Mouse (Mus musculus): ENCODE data around the gene Prcp. TPM values are rescaled to one million over a fixed set of nuclear protein-coding genes. Genes with fewer than 3 reads are reported as not detected.
"Not testable (repeated sequence)": the region's sequence is repeated elsewhere in the genome, so short reads cannot be mapped to it uniquely, and the experiment has no call there.

The Prcp gene
- polyA plus RNA-seq, 1 experiment from 2014 or later = 20.7 TPM

DNA sequence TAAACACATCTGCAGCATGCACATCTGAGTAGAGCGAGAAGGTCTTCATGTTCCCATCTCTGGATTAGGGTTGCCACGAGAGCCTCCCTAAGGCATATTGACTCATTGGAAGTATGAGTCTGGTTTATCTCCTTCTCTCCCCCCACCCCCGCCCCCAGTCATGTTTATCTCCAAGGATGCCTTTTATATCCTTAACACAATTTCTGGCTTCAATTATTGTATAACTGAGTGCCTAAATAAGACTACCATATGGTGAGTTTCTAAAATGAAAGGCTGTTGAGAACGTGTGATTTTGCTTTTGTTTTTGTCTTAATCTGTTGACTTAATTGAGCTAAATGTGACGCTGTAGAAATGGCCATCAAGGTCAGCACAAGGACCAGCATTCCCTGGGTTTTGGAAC is 21.8 kb downstream of the Prcp start:
- WGBS = 89% methylated on average over 5 of the region's 5 CpGs
- no peaks in the 10 kb centered on the region for H3K27me3 ChIP-seq (ENCODE audit: low read depth, poor library complexity, severe bottlenecking)
- no peak overlapping the region for H3K27ac ChIP-seq (replicated peaks)
- H3K4me1 ChIP-seq = no peaks in the 10 kb centered on the region
- peaks cover 7% of the 10 kb centered on the region; the same call in 1 of the 2 replicates for H3K36me3 ChIP-seq
- no peaks in the 10 kb centered on the region for H3K9me3 ChIP-seq (replicated peaks)
- DNase-seq (ENCODE audit: low spot score) = no peak
- H3K4me3 ChIP-seq = no peak overlapping the region

DNA sequence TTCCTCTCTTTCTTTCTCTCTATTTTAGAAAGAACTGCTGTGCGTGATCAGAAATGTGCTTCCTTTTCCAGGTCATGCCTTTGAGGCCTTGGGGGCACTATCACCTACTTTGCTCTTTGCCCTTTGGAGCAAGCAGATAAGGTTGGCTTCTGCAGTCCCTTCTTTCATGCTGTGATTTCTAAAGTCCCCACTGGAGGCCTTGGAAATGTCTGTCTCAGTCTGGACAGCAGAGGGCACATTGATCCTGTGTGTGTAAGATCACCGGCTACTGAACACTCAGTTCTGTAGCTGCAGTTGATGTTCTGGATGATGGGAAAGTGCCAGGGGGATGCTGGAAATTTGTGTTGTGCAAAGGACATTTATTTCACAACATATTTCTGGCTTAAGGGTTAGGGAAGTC is 22.8 kb downstream of the Prcp start:
- Histone ChIP-seq H3K27me3 (ENCODE audit: low read depth, poor library complexity, severe bottlenecking) (no peaks in the 10 kb centered on the region), H3K4me3 (no peak overlapping the region), H3K27ac (replicated peaks) (no peak overlapping the region), H3K4me1 (no peaks in the 10 kb centered on the region), H3K36me3 (peaks cover 6% of the 10 kb centered on the region; the same call in 1 of the 2 replicates), H3K9me3 (replicated peaks) (no peaks in the 10 kb centered on the region)
- 72% methylated on average over 2 of the region's 2 CpGs for WGBS
- no peak for DNase-seq (ENCODE audit: low spot score)

DNA sequence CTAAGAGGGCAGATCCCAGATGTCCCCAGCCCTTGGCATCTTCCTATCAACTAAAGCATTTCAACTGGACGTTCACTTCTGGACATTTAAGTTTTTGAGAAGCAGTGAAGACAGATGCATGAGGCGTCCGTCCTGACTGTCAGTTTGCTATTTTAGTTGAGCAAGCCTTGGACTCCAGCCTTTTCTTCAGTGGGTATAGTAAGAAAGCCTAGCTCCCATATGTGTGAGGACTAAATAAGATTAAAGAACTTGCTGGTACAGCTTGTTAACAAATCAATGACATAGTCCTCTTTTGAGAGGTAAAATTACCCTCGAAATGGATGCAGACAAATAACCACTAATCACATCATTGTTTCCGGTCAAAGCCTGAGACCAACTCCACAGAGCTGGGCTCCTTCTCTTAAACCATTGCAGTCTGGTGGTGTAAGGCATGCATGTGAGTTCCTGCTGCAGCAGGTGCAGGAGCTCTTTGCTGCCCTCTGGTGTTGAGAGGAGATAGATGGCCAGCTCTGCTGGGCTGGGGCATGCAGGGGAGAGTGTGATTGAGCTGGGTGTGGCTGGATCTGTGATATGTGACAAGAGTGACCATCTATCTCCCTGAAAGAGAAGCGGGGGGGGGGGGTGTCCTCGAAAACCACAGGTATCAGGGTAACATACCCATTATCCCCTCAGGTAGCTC is 29.2 kb downstream of the Prcp start:
- no peak overlapping the region for H3K27ac ChIP-seq (replicated peaks)
- no peak overlapping the region for H3K4me3 ChIP-seq
- H3K36me3 ChIP-seq = no peaks in the 10 kb centered on the region
- no peaks in the 10 kb centered on the region for H3K27me3 ChIP-seq (ENCODE audit: low read depth, poor library complexity, severe bottlenecking)
- H3K9me3 ChIP-seq (replicated peaks) = no peaks in the 10 kb centered on the region
- peak; percentile 79 for DNase-seq (ENCODE audit: low spot score)
- no peaks in the 10 kb centered on the region for H3K4me1 ChIP-seq
- WGBS = 54% methylated on average over 7 of the region's 7 CpGs

DNA sequence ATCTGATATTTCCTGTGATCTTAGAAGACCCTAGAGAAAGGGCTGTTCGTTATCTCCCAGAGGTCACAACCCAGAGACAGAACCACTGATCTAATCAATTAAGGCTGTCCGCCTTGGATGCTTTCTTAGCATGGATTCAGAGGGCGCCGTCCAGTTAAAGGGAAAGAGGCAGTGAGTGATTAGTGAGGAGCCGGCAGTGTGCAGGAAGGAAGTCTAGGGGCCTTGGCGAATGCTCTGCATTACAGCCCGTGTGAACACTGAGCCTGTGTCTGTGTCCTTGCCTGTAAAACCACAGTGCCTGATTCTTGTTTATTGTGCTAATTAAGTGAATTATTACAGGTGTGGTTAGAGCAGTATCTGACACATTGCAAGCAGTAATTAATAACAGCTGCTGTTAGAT is 30.0 kb downstream of the Prcp start:
- WGBS = 72% methylated on average over 7 of the region's 7 CpGs
- H3K9me3 ChIP-seq (replicated peaks); H3K36me3 ChIP-seq; H3K4me1 ChIP-seq; DNase-seq (ENCODE audit: low spot score); H3K4me3 ChIP-seq; H3K27me3 ChIP-seq (ENCODE audit: low read depth, poor library complexity, severe bottlenecking); H3K27ac ChIP-seq (replicated peaks): not testable (repeated sequence)

DNA sequence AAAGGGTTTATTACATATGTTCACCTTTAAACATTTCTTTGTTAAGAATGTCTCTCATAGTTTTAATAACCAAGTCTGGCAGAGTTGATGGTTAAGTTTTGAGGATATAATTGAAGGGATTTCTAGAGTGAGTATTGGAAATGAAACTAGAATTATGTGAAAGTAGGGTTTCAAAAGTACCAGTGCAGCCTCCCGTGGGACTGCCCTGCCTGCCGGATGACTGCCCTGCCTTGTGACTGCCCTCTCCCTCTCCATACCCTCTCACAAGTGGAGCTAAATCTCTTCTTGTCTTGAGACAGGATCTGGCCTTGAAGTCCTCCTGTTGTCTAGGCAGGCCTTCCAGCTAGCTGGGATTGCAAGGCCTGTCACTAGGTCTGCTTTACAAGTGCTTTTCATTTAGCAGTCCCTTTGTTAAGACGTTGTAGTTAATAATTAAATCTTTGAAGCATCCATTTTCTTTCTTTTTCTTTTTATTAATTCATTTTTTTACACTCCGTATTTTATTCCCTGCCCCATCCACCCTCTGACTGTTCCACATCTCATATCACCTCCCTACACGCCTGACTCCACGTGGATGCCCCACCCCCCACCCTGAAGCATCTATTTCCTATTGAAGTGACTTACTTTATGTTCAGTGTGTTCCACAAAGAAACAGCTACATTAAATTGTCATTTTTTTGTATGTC is 46.0 kb downstream of the Prcp start:
- H3K36me3 ChIP-seq = 0 out of 2 replicates have a peak, but pooled peaks cover 6% of the 10 kb centered on the region
- DNase-seq (ENCODE audit: low spot score) = no peak
- H3K27me3 ChIP-seq (ENCODE audit: low read depth, poor library complexity, severe bottlenecking) = no peaks in the 10 kb centered on the region
- WGBS = 89% methylated on average over 6 of the region's 6 CpGs
- H3K4me1 ChIP-seq = no peaks in the 10 kb centered on the region
- H3K4me3 ChIP-seq = no peak overlapping the region
- H3K27ac ChIP-seq (replicated peaks) = no peak overlapping the region
- H3K9me3 ChIP-seq (replicated peaks) = no peaks in the 10 kb centered on the region

DNA sequence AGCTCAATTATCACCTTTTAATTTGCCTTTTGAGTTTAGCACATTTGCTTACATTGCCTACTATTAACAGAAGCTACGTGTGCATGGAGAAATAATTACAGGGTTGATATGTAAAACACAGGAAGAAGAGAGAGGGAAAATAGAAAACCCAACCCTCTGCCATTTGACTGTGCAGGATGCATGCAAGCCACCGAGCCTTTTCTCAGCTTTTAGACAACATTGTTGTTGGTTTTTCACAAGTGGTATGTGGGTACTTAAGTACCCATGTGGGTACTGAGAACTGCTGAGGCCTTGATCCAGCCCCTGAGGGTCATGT is 46.5 kb downstream of the Prcp start:
- no peaks in the 10 kb centered on the region for H3K4me1 ChIP-seq
- WGBS = 75% methylated on average over 2 of the region's 2 CpGs

DNA sequence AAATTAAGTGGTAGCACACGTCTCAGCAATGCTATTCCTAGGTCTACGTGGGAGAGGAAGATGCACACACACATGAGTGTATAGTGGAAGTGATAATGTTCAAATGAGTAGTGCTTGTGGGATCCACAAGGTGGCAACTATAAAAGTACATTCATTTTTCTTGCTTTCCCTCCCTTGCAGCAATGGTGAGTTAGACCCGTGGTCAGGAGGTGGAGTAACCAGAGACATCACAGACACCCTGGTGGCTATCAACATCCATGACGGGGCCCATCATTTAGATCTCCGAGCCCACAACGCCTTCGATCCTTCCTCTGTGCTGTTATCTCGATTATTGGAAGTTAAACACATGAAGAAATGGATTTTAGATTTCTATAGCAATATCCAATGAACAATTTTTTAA is 58.5 kb downstream of the Prcp start:
- H3K36me3 ChIP-seq = no peaks in the 10 kb centered on the region
- 93% methylated on average over 8 of the region's 8 CpGs for WGBS
- DNase-seq (ENCODE audit: low spot score) = no peak
- H3K4me3 ChIP-seq = no peak overlapping the region
- H3K9me3 ChIP-seq (replicated peaks) = no peaks in the 10 kb centered on the region
- peaks cover 18% of the 10 kb centered on the region for H3K4me1 ChIP-seq
- H3K27ac ChIP-seq (replicated peaks) = no peak overlapping the region
- H3K27me3 ChIP-seq (ENCODE audit: low read depth, poor library complexity, severe bottlenecking) = no peaks in the 10 kb centered on the region

More for the DNA sequence above, 46.5 kb downstream of the Prcp start:
- H3K9me3 ChIP-seq (replicated peaks) = no peaks in the 10 kb centered on the region
- H3K27me3 ChIP-seq (ENCODE audit: low read depth, poor library complexity, severe bottlenecking) = no peaks in the 10 kb centered on the region
- H3K27ac ChIP-seq (replicated peaks) = no peak overlapping the region
- H3K36me3 ChIP-seq = 0 out of 2 replicates have a peak, but pooled peaks cover 6% of the 10 kb centered on the region
- no peak for DNase-seq (ENCODE audit: low spot score)
- H3K4me3 ChIP-seq = no peak overlapping the region

DNA sequence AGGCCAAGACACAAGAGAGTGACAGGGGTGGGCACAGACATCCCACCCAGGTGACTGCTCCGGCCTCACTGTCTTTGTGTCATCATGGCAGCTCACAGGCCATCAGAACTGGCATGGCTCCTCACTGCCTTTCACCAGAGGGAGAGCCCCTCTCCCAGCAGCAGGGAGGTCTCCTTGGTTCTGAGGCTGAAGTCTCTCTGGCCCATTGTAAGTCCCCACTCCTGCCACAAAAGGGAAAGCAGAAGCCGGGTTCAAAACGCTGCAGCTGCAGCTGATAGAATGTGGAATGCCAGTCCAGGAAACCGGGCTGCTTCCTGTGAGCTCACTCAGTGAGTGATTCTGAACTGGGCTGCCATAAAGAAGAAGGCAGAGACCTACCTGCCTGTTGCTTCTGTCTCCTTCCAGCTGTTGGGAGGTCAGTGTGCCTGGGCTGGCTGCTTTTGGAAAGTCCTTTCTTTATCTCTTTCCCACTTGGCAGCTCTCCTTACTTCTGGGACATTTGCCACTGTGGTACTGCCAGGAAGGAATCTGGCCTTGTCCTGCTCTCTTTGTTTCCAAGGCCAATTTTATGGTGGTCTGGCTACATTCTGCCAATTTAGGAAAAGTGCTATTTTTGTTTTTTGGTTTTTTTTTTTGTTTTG is 59.2 kb downstream of the Prcp start:
- not testable (repeated sequence) for DNase-seq (ENCODE audit: low spot score); H3K27me3 ChIP-seq (ENCODE audit: low read depth, poor library complexity, severe bottlenecking); H3K36me3 ChIP-seq; H3K4me3 ChIP-seq; H3K9me3 ChIP-seq (replicated peaks); H3K27ac ChIP-seq (replicated peaks)
- WGBS = 59% methylated on average over 4 of the region's 4 CpGs
- H3K4me1 ChIP-seq = peaks cover 24% of the 10 kb centered on the region

DNA sequence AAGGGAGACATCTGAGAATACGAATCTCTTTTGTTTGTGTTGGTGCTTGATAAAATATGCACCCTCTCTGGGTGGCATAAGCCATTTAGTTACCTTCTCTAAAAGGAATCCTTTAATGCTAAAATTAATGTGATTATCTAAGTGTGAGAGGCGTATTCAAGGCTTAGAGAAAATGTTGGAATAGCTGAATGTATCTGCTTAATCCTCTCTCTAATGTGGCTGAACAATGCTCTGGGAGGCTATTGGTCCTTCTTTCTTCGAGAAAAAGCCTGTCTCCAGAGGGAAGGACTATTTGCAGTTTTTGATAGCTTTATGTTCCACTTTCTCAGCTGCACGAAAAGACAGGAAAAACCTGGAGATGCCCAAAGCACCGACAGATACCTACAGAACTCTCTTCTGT is 62.5 kb downstream of the Prcp start:
- Histone ChIP-seq H3K36me3 (no peaks in the 10 kb centered on the region), H3K9me3 (replicated peaks) (no peaks in the 10 kb centered on the region), H3K4me1 (peaks cover 37% of the 10 kb centered on the region), H3K27ac (replicated peaks) (peak overlapping the region; percentile 77), H3K27me3 (ENCODE audit: low read depth, poor library complexity, severe bottlenecking) (no peaks in the 10 kb centered on the region; the same call in 1 of the 2 replicates), H3K4me3 (peak overlapping the region; percentile 10)
- 28% methylated on average over 5 of the region's 5 CpGs for WGBS
- peak; percentile 17 for DNase-seq (ENCODE audit: low spot score)

DNA sequence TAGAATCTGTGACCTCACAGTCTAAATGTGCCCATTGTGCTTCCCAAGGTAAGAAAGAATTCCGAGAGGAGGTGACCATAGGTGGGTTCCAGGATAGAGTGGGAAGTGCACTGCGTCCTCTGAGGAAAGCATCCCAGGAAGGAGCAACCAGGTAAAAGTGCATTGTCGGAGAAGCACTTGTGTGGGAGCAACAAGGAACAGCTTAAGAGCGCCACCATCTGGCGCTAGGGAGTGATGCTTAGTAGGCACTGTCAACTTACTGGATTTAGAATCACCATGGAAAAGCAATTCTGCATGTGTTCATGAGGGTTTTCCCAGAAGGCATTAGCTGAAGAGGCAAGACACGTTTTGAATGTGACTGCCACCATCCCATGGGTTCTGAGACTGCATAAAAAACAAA is 63.7 kb downstream of the Prcp start:
- H3K27ac ChIP-seq (replicated peaks) = no peak overlapping the region
- WGBS = 21% methylated on average over 6 of the region's 6 CpGs
- peaks cover 37% of the 10 kb centered on the region for H3K4me1 ChIP-seq
- H3K27me3 ChIP-seq (ENCODE audit: low read depth, poor library complexity, severe bottlenecking) = no peaks in the 10 kb centered on the region; the same call in 1 of the 2 replicates
- no peak overlapping the region for H3K4me3 ChIP-seq
- peak; percentile 47 for DNase-seq (ENCODE audit: low spot score)
- no peaks in the 10 kb centered on the region for H3K36me3 ChIP-seq
- H3K9me3 ChIP-seq (replicated peaks) = no peaks in the 10 kb centered on the region

DNA sequence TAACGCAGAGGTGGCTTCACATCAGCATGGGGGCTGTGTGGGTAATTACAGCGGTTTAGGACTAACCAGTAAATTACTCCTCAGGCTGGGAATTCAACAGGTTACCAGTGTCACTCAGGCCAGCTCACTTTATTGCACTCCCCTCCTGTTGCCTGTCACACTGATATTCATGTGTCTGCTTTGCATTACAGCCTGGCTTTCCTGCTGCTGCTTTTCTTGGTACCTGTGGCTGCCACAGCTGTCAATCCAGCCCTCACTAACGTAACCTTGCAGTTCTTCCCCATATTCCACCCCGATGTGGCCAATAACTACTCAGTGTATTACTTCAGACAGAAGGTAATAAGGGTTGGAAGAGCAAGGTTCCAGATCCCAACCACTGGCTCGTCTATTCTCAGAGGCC is 65.5 kb downstream of the Prcp start:
- H3K36me3 ChIP-seq = no peaks in the 10 kb centered on the region
- H3K4me3 ChIP-seq = no peak overlapping the region
- H3K27me3 ChIP-seq (ENCODE audit: low read depth, poor library complexity, severe bottlenecking) = no peaks in the 10 kb centered on the region; the same call in 1 of the 2 replicates
- 0 out of 2 replicates have a peak overlapping the region, but pooled peaks have one; percentile 6 for H3K27ac ChIP-seq (replicated peaks)
- 72% methylated on average over 5 of the region's 5 CpGs for WGBS
- H3K9me3 ChIP-seq (replicated peaks) = no peaks in the 10 kb centered on the region
- H3K4me1 ChIP-seq = peaks cover 37% of the 10 kb centered on the region
- DNase-seq (ENCODE audit: low spot score) = no peak

DNA sequence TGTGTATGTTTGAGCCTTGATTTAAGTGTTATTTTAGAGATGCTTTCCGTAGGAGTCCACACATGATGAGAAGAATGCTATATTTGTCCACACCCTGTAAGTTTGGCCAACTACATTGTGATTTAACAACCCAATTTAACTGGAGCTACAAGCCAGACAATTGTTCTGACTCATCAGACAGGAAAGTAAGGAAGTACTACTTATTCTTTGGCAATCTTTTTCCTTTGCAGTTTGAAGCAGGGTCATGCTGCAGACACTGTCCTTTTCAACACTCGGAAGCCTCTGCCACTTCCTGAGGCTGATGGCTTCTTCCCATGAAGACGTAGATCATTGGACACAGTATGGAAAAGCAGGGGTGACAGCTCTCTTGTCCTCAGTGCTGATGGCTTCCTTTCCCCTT is 76.5 kb downstream of the Prcp start:
- Histone ChIP-seq H3K4me1 (no peaks in the 10 kb centered on the region), H3K9me3 (replicated peaks) (no peaks in the 10 kb centered on the region), H3K36me3 (no peaks in the 10 kb centered on the region), H3K4me3 (no peak overlapping the region), H3K27ac (replicated peaks) (no peak overlapping the region), H3K27me3 (ENCODE audit: low read depth, poor library complexity, severe bottlenecking) (no peaks in the 10 kb centered on the region)
- 86% methylated on average over 3 of the region's 3 CpGs for WGBS
- DNase-seq (ENCODE audit: low spot score) = no peak

DNA sequence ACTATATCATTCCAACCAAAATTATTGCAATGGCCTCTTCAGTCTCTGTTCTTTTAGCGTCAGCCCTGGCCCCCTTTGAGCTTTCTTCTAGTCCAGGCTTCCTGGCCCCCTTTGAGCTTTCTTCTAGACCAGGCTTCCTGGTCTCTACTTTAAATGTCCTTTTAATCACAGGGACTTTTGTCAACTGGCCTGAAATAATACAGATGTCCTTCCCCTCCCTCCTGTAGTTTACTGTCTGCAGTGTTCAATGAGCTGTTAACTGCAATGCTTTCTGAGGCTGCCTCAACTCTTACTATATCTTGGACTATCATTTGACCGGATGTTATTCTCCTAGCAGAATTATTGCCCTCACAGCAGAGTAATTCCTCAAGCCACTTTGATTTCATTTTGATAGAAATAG is 77.9 kb downstream of the Prcp start:
- 89% methylated on average over 2 of the region's 2 CpGs for whole genome bisulfite sequencing
- no peak overlapping the region for H3K27ac ChIP-seq (replicated peaks)
- H3K9me3 ChIP-seq (replicated peaks) = no peaks in the 10 kb centered on the region
- no peaks in the 10 kb centered on the region for H3K4me1 ChIP-seq
- no peak for DNase-seq (ENCODE audit: low spot score)
- H3K4me3 ChIP-seq = no peak overlapping the region
- H3K36me3 ChIP-seq = no peaks in the 10 kb centered on the region
- H3K27me3 ChIP-seq (ENCODE audit: low read depth, poor library complexity, severe bottlenecking) = no peaks in the 10 kb centered on the region

Data from midbrain, embryonic 10.5 days (tissue).